Mouse (Mus musculus): ENCODE measurements around the gene Aldh3b2.

DNA sequence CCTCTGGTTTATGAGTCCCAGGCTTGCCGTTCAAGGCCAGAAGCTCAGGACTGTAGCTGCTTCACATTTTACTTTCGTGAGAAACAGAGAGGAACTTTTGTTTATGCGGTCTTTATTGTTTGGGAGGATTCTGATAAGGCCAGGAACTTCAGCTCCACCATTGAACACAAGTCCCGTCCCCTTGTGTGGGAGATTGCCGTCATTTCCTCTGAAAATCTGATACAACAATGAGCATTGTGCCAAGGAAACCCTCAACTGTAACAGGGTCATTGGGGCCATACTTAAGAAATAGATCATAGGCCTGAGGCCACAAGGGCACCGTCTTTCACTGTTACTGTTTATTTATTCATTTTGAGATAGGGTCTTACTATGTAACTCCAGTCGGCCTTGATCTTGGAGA lies 51.1 kb downstream of the Aldh3b2 start:
- TF ChIP-seq TAL1 (IDR thresholded peaks at IDR 0.05; ENCODE audit: low read length) (no peak), GATA1 (IDR thresholded peaks at IDR 0.05; ENCODE audit: low read length) (no peak)
